Mouse (Mus musculus): Measurements from ENCODE around the gene Zfp619. TPM values are rescaled to one million over a fixed set of nuclear protein-coding genes. Genes with fewer than 3 reads are reported as not detected.
"Not testable (repeated sequence)": the region's sequence is repeated elsewhere in the genome, so short reads cannot be mapped to it uniquely, and the experiment has no call there.

The Zfp619 gene
- polyA plus RNA-seq, 1 experiment from 2014 or later, result 2.8 TPM

DNA sequence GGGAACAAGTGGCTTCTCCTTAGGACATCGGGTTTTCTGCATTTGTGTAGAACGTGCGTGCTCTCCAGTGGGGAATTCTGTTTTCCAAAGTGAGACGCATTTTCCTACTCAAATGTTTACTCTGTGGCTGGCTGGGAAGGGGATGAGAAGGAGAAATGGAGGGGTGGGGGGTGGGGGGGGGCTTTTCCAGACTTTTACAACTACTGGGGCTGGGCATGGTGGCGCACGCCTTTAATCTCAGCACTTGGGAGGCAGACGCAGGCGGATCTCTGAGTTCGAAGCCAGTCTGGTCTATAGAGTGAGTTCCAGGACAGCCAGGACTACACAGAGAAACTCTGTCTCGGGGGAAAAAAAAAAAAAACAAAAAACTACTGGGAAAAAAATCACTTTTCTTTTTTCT lies 27.6 kb downstream of the Zfp619 start:
- H3K4me1 ChIP-seq, result 0 out of 2 replicates have a peak, but pooled peaks cover 4% of the 10 kb centered on the region
- H3K27ac ChIP-seq (replicated peaks), result peak overlapping the region; percentile 91
- no peak for DNase-seq (ENCODE audit: low spot score)
- H3K36me3 ChIP-seq (replicated peaks), result no peaks in the 10 kb centered on the region
- H3K4me3 ChIP-seq, result peak overlapping the region; percentile 70
- no peaks in the 10 kb centered on the region for H3K27me3 ChIP-seq (replicated peaks; ENCODE audit: low read depth, poor library complexity, severe bottlenecking)
- no peaks in the 10 kb centered on the region for H3K9me3 ChIP-seq
- 54% methylated on average over 10 of the region's 10 CpGs for WGBS

DNA sequence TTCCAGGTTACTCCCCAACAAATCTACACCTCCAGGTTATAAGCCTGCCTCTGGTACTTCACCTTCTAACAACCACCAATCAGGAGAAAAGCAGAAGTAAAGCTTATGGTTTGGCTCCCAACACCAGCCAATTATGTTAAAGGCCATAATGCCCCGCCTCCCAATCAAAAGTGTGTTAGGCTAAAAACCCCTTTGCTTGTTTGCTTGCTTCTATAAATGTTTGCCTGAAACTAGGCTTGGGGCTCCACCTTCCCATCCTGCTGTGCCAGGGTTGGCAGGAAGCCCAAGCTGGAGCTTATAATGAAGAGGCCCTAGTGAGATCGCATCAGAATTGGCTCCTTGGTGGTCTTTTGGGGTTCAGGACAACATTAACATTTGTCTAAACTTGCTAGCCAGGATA lies 31.8 kb downstream of the Zfp619 start:
- H3K27me3 ChIP-seq (replicated peaks; ENCODE audit: low read depth, poor library complexity, severe bottlenecking), result no peaks in the 10 kb centered on the region
- H3K27ac ChIP-seq (replicated peaks), result no peak overlapping the region
- H3K9me3 ChIP-seq, result no peaks in the 10 kb centered on the region
- H3K36me3 ChIP-seq (replicated peaks), result peaks cover 3% of the 10 kb centered on the region; the same call in 1 of the 2 replicates
- H3K4me1 ChIP-seq, result peaks cover 5% of the 10 kb centered on the region
- WGBS, result 94% methylated on average over 2 of the region's 2 CpGs
- no peak overlapping the region for H3K4me3 ChIP-seq
- DNase-seq (ENCODE audit: low spot score), result no peak

DNA sequence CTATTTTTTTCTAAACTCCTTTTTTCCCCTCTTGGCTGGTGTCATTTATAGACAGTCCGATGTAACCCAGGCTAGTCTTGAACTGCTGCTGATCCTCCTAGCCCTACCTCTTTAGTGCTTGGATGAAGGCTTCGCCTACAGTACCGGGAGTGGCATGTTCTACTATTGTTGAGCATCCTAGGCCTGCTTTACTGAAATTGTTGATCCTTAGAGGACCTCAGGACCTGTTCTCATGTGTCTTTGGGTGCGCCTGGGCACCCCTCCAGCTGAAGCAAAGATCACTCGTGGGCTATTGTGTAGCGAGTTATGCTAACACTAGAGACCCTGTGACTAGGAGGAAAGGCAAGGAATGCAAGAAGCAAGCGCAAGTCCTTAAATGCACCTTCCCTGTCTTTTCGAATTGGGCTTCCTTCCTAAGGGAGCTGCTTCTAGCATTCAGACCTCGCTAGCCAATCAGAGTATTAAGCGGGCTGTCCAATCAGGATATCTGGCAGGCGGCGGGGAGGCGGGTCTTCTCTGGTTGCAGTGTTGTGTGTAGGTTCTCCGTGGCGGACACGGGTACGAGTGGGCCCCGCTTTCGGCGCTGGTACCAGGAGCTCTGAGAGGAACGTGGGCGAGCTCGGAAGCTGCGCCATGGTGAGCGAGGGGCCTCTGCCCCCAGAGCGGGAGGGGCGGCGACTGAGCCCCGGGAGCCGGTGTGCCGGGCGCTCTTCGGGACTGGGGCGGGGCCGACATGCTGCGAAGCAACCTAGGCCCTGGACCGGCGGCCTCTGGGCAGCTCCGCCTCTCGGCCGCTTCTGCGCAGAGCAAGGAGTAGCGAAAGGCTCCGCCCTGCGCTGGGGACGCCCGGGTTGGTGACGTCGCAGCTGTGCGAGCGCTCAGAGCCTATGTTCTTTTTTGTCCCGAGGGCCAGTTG lies 34.7 kb downstream of the Zfp619 start:
- Histone ChIP-seq H3K9me3 (no peaks in the 10 kb centered on the region), H3K4me3 (peak overlapping the region; percentile 82)
- 4% methylated on average over 52 of the region's 52 CpGs for WGBS

DNA sequence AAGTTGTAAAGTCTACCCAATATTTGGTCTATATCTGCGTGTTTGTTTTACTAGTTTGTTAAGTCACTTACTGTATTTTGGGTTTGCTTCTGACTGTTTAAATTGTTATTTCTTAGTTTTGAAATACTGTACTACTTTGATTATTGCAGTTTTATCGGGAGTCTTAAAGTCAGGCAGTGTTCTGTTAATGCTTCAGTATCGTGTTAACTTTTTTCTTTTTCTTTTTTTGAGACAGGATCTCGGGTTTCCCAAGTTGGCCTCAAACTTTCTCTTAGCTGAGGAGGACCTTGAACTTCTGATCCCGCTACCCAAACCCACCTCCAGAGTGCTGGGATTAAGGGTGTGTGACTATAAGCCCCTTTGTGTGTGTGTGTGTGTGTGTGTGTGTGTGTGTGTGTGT lies 35.4 kb downstream of the Zfp619 start:
- H3K4me3 ChIP-seq, result peak overlapping the region; percentile 82
- peaks cover 5% of the 10 kb centered on the region for H3K4me1 ChIP-seq
- 19% methylated on average over 5 of the region's 5 CpGs for WGBS
- peak; percentile 11 for DNase-seq (ENCODE audit: low spot score)
- peak overlapping the region; percentile 96; the same call in 1 of the 2 replicates for H3K27ac ChIP-seq (replicated peaks)
- peaks cover 37% of the 10 kb centered on the region for H3K36me3 ChIP-seq (replicated peaks)
- H3K27me3 ChIP-seq (replicated peaks; ENCODE audit: low read depth, poor library complexity, severe bottlenecking), result no peaks in the 10 kb centered on the region
- H3K9me3 ChIP-seq, result no peaks in the 10 kb centered on the region

More for the DNA sequence above, 34.7 kb downstream of the Zfp619 start:
- peaks cover 5% of the 10 kb centered on the region for H3K4me1 ChIP-seq
- peak overlapping the region; percentile 96 for H3K27ac ChIP-seq (replicated peaks)
- peak; percentile 94 for DNase-seq (ENCODE audit: low spot score)
- no peaks in the 10 kb centered on the region for H3K27me3 ChIP-seq (replicated peaks; ENCODE audit: low read depth, poor library complexity, severe bottlenecking)
- H3K36me3 ChIP-seq (replicated peaks), result peaks cover 31% of the 10 kb centered on the region

DNA sequence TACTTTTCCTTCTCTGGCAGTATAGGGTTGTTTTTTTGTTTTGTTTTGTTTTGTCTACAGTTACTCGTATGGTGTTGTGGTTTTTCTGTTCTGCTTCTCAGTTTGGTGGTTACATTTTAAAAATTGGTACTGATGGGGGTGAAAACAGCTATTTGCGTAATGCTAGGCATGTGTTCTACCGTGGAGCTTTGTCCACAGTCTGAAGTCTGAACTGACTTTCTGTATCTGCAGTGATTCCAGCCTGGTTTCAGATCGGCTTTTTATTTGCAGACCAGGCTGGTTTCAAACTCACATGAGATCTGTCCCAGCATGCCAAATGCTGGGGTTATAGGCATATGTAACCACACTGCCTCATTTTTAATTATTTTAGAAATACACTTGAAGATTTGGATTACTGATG lies 36.3 kb downstream of the Zfp619 start:
- peaks cover 46% of the 10 kb centered on the region for H3K36me3 ChIP-seq (replicated peaks)
- no peaks in the 10 kb centered on the region for H3K9me3 ChIP-seq
- no peak overlapping the region for H3K27ac ChIP-seq (replicated peaks)
- H3K27me3 ChIP-seq (replicated peaks; ENCODE audit: low read depth, poor library complexity, severe bottlenecking), result no peaks in the 10 kb centered on the region
- DNase-seq (ENCODE audit: low spot score), result no peak
- no peak overlapping the region; the same call in 1 of the 2 replicates for H3K4me3 ChIP-seq
- WGBS, result 90% methylated on average over 4 of the region's 4 CpGs
- peaks cover 5% of the 10 kb centered on the region for H3K4me1 ChIP-seq

DNA sequence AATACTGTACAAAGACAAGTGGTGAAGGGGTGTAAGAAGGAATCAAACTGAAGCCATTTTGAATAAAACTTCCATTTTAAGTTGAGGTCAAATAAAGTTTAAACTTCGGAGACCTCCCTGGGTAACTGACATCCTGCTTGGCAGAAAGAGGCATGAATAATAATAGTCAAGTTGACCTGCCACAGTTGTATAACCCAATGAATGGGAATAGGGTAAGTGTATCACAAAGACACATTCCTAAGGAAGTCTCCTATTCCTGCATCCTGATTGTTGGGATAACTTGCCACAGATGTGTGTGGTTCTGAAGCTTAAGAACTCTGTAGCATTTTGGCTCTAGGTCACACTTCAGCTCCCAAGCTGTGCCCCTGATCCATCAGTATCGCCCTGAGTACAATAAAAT lies 62.5 kb downstream of the Zfp619 start:
- 82% methylated on average over 2 of the region's 2 CpGs for WGBS
- Histone ChIP-seq H3K27me3 (replicated peaks; ENCODE audit: low read depth, poor library complexity, severe bottlenecking) (no peaks in the 10 kb centered on the region), H3K4me3 (no peak overlapping the region), H3K36me3 (replicated peaks) (no peaks in the 10 kb centered on the region), H3K27ac (replicated peaks) (no peak overlapping the region), H3K9me3 (no peaks in the 10 kb centered on the region), H3K4me1 (no peaks in the 10 kb centered on the region)
- DNase-seq (ENCODE audit: low spot score), result no peak

DNA sequence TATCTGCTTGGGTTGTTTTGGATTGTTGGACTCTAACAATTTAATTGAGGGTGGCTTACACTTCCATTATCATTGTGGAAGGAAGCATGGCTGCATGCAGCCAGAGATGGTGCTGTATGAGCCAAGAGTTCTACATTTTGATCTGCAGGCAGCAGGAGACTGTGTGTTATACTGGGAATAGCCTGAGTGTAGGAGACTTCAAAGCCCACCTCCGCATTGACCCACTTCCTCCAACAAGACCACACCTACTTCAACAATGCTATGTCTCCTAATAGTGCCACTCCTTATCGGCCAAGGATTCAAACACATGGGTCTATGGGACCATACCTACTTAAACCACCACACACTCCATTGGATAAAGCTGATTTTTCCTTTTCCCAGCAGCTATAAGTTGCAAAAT lies 63.0 kb downstream of the Zfp619 start:
- H3K4me3 ChIP-seq, result no peak overlapping the region
- no peak for DNase-seq (ENCODE audit: low spot score)
- H3K4me1 ChIP-seq, result no peaks in the 10 kb centered on the region
- H3K27me3 ChIP-seq (replicated peaks; ENCODE audit: low read depth, poor library complexity, severe bottlenecking), result no peaks in the 10 kb centered on the region
- H3K36me3 ChIP-seq (replicated peaks), result no peaks in the 10 kb centered on the region
- 92% methylated on average over 2 of the region's 2 CpGs for WGBS
- H3K9me3 ChIP-seq, result no peaks in the 10 kb centered on the region
- no peak overlapping the region for H3K27ac ChIP-seq (replicated peaks)

DNA sequence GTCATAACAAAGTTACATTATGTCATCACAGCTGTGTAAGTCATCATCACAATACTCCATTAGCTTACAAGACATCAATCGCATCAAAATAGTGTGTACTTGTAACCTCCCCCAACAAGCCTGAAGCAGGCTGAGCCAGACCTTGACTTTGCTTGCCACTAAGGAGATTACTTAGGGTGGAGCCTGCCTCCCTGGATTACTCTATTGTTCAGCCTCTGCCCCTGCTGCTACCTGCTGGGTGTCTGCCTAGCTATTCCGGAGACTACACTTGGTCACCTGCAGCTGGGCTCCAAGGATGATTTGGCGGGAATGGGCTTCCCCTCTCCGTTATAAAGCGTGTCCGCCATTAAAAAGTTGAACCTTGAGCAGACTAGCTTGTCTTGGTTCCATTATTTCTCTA lies 69.3 kb downstream of the Zfp619 start:
- H3K4me1 ChIP-seq; H3K9me3 ChIP-seq; H3K27ac ChIP-seq (replicated peaks); DNase-seq (ENCODE audit: low spot score); H3K4me3 ChIP-seq; H3K36me3 ChIP-seq (replicated peaks): not testable (repeated sequence)
- peaks cover 16% of the 10 kb centered on the region for H3K27me3 ChIP-seq (replicated peaks; ENCODE audit: low read depth, poor library complexity, severe bottlenecking)
- 52% methylated on average over 6 of the region's 6 CpGs for WGBS

DNA sequence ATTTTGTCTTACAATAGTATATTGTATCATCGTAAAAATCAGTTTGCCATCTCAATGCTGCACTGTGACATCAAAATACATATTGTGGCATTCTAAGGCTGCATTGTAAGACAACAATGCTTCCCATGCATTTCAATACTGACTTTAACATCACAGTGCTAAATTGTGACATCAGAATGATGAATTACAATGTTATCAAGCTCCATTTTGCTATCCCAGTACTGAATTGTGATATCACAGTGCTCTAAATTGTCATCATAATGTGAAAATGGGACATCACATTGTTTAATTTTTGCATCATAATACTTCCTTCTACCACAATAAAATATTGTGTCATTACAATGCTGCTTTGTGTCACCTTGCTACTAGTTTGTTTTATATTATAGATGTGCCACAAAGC lies 70.5 kb downstream of the Zfp619 start:
- Histone ChIP-seq H3K27me3 (replicated peaks; ENCODE audit: low read depth, poor library complexity, severe bottlenecking) (peaks cover 16% of the 10 kb centered on the region), H3K4me3 (peak overlapping the region; percentile 61), H3K9me3 (no peaks in the 10 kb centered on the region), H3K4me1 (no peaks in the 10 kb centered on the region), H3K36me3 (replicated peaks) (no peaks in the 10 kb centered on the region), H3K27ac (replicated peaks) (no peak overlapping the region)
- 81% methylated on average over 1 of the region's 1 CpGs for WGBS
- no peak for DNase-seq (ENCODE audit: low spot score)

DNA sequence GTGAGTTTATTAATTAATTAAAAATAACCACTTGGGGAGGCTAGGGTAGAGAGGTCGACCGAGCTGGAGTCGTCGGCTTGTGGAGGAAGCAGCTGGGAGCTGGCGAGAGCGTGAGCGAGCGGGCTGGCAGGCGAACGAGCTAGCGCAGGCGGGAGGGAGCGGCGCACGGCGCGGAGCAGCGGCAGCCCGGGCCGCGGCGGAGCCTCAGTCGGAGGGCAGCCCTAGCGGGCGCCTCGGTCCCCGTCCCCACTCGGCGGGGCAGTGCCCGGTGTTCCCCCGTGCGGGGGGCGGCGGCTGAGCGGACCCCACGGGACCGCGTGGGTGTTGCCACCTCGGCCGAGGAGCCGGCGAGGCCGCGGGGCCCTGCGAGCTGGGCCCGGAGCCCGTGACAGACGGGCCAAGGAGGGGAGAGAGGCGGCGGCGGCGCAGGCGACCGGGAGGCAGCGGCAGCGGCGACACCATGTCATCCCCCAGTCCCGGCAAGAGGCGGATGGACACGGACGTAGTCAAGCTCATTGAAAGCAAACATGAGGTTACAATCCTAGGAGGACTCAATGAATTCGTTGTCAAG lies 71.0 kb downstream of the Zfp619 start:
- under 1% methylated on average over 58 of the region's 62 CpGs for WGBS
- not testable (repeated sequence) for H3K9me3 ChIP-seq; H3K36me3 ChIP-seq (replicated peaks); H3K4me1 ChIP-seq
- Histone ChIP-seq H3K27me3 (replicated peaks; ENCODE audit: low read depth, poor library complexity, severe bottlenecking) (peaks cover 16% of the 10 kb centered on the region), H3K27ac (replicated peaks) (peak overlapping the region; percentile 75), H3K4me3 (peak overlapping the region; percentile 61)
- DNase-seq (ENCODE audit: low spot score), result peak; percentile 59

DNA sequence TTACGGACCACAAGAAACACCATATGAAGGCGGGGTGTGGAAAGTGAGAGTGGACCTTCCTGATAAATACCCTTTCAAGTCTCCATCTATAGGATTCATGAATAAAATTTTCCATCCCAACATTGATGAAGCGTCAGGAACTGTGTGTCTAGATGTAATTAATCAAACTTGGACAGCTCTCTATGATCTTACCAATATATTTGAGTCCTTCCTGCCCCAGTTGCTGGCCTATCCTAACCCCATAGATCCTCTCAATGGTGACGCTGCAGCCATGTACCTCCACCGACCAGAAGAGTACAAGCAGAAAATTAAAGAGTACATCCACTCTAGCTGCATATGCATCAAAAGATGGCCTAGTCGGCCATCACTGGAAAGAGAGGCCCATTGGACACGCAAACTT lies 71.5 kb downstream of the Zfp619 start:
- H3K4me3 ChIP-seq, result peak overlapping the region; percentile 61
- DNase-seq (ENCODE audit: low spot score); H3K4me1 ChIP-seq; H3K36me3 ChIP-seq (replicated peaks); H3K27ac ChIP-seq (replicated peaks); H3K9me3 ChIP-seq: not testable (repeated sequence)
- H3K27me3 ChIP-seq (replicated peaks; ENCODE audit: low read depth, poor library complexity, severe bottlenecking), result peaks cover 16% of the 10 kb centered on the region
- WGBS, result 40% methylated on average over 7 of the region's 7 CpGs
